In the genomic region with DNA sequence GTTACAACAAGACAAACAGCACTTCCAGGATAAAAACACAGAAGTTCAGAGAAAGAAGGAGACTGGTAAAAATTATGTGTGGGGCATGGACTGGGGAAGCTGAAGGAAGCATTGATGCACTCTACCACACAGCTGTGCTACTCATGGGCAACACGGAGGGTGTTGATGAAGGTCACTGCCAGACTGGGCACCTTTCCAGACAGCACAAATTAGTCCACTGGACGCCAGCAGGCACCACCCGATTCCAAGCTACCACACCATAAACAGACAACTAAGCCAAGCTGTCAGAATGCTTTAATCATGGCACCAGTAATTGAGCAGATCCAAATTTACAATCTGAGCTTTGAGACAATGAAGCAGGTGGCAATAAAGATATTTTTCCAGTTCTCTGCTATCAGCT, we compare ENCODE assay signal across 10 mouse cellular contexts.
DNase-seq lines count a peak whose midpoint lies in the region; ATAC-seq and TF ChIP-seq lines count a peak whose summit lies in the region.
"Had no signal": no experiment of that assay in that cellular context is flagged by ENCODE, and none has a peak within 500 bp of the region (broad histone marks: within the 10 kb centered on the region; RNA-seq: fewer than 3 reads in every experiment).

No protein-coding gene starts in this region.

- H3K9me3 ChIP-seq in liver, embryonic 12.5 days (replicated peaks) = no peaks in the 10 kb centered on the region
- H3K9me3 ChIP-seq: liver, embryonic 15.5 days; stomach, embryonic 15.5 days had no signal

- no peak overlapping the region for H3K4me3 ChIP-seq in liver, adult 2 months (ENCODE audit: insufficient read depth, low read depth, low read length)
- H3K4me3 ChIP-seq in liver, embryonic 12.5 days = no peak overlapping the region
- H3K4me3 ChIP-seq: liver, embryonic 15.5 days; stomach, embryonic 15.5 days had no signal

- intact Hi-C loops in left cerebral cortex, postnatal 10 days (cut with DNase I) = no loop called here

- H3K9ac ChIP-seq in liver, adult 2 months (ENCODE audit: low read depth, low read length) = no peak overlapping the region
- no peak overlapping the region for H3K9ac ChIP-seq in liver, embryonic 12.5 days
- H3K9ac ChIP-seq: liver, embryonic 15.5 days; stomach, embryonic 15.5 days had no signal

- 28% methylated on average over 3 of the region's 3 CpGs for WGBS in liver, adult 2 months
- WGBS in liver, embryonic 12.5 days (ENCODE audit: insufficient replicate concordance) = 72% methylated on average over 3 of the region's 3 CpGs

- TF ChIP-seq POLR2A in liver, adult 2 months (IDR thresholded peaks at IDR 0.05; ENCODE audit: extremely low read depth, insufficient read depth, low read length) = no peak

- DNase-seq in adrenal gland, adult 2 months = peak; percentile 25
- DNase-seq in adrenal gland, postnatal 4 days (ENCODE audit: low spot score in 2 of 2) = no peak
- DNase-seq in liver, adult 2 months (ENCODE audit: extremely low read depth, low read depth, low spot score) = peak; percentile 47
- peak; percentile 61 for DNase-seq in heart, adult 8-10 months (ENCODE audit: low spot score)
- peak; percentile 43 to 45 for DNase-seq in left cerebral cortex, postnatal 10 days (ENCODE audit: extremely low spot score in 1 of 2, low spot score in 2 of 2)
- no peak for DNase-seq in urinary bladder, adult 18-20 months (ENCODE audit: low spot score in 2 of 2)

- H3K4me1 ChIP-seq in liver, adult 2 months (ENCODE audit: control insufficient read depth, insufficient read depth, low read length) = peaks cover 9% of the 10 kb centered on the region; the same call in 1 of the 2 replicates
- H3K4me1 ChIP-seq in liver, embryonic 12.5 days = no peaks in the 10 kb centered on the region
- H3K4me1 ChIP-seq: liver, embryonic 15.5 days; stomach, embryonic 15.5 days had no signal

- no peak for TF ChIP-seq CTCF in liver, adult 2 months (IDR thresholded peaks at IDR 0.05; ENCODE audit: low read depth, low read length)

- H3K36me3 ChIP-seq in liver, adult 2 months (ENCODE audit: control insufficient read depth, insufficient read depth, low read length) = peaks cover under 1% of the 10 kb centered on the region; the same call in 1 of the 2 replicates
- no peaks in the 10 kb centered on the region; the same call in 1 of the 2 replicates for H3K36me3 ChIP-seq in liver, embryonic 12.5 days
- H3K36me3 ChIP-seq: liver, embryonic 15.5 days; stomach, embryonic 15.5 days had no signal

- H3K27me3 ChIP-seq in liver, adult 2 months (ENCODE audit: control insufficient read depth, insufficient read depth, low read length) = no peaks in the 10 kb centered on the region
- H3K27me3 ChIP-seq in liver, embryonic 12.5 days (replicated peaks) = no peaks in the 10 kb centered on the region
- H3K27me3 ChIP-seq: liver, embryonic 15.5 days; stomach, embryonic 15.5 days had no signal

- no peak for ATAC-seq in liver, embryonic 12.5 days
- no peak for ATAC-seq in megakaryocyte, adult 5-6 weeks (ENCODE audit: poor library complexity, severe bottlenecking)

- no peak overlapping the region; the same call in 1 of the 2 replicates for H3K27ac ChIP-seq in liver, adult 2 months (replicated peaks; ENCODE audit: insufficient read depth, low read depth, low read length)
- H3K27ac ChIP-seq in liver, embryonic 12.5 days = no peak overlapping the region
- H3K27ac ChIP-seq: liver, embryonic 15.5 days; stomach, embryonic 15.5 days had no signal

- H3K4me2 ChIP-seq in liver, embryonic 12.5 days = no peak overlapping the region
- H3K4me2 ChIP-seq: liver, embryonic 15.5 days; stomach, embryonic 15.5 days had no signal

- no peaks in the 10 kb centered on the region for H3K79me2 ChIP-seq in liver, adult 2 months (ENCODE audit: control insufficient read depth, insufficient read depth, low read length)

Comparison
In these comparisons a context has a peak if more than half of its experiments do, and no peak if none do; other contexts are left out.
1. DNase-seq: peak in adrenal gland, adult 2 months (single experiment), liver, adult 2 months (single experiment), heart, adult 8-10 months (single experiment) and left cerebral cortex, postnatal 10 days (2 of 2); none in adrenal gland, postnatal 4 days (0 of 2) and urinary bladder, adult 18-20 months (0 of 2).